Mouse (Mus musculus) heart, embryonic 15.5 days (tissue): ENCODE measurements around the gene Cyth1. TPM values are rescaled to one million over a fixed set of nuclear protein-coding genes. Genes with fewer than 3 reads are reported as not detected.
A peak's percentile ranks its signal among the peaks of the same experiment; 100 is the strongest.

Experiments used
- ATAC-seq: fragments of 200-750 bp; cut with Nextera tagmentation; replicated peaks from 2 replicates; pipeline ENCODE4 v1.8.0; 2017; ENCODE audit warnings: low read depth, moderate TSS enrichment; ENCODE audit not compliant: insufficient number of reproducible peaks, insufficient read depth, low FRiP score
- H3K27ac ChIP-seq: fragments of 300-500 bp; sonication (generic); 2 replicates; pipeline ENCODE4 v1.5.1; 2015; ENCODE audit warnings: mild to moderate bottlenecking, inconsistent platforms
- H3K27me3 ChIP-seq: fragments of 300-500 bp; sonication (generic); 2 replicates; pipeline ENCODE4 v1.6.1; 2015; ENCODE audit warnings: inconsistent platforms
- H3K36me3 ChIP-seq: fragments of 300-500 bp; sonication (generic); 2 replicates; pipeline ENCODE4 v1.6.1; 2015; ENCODE audit warnings: mild to moderate bottlenecking, inconsistent platforms
- H3K4me1 ChIP-seq: fragments of 300-500 bp; sonication (generic); replicated peaks from 2 replicates; pipeline ENCODE4 v1.6.1; 2015; ENCODE audit warnings: inconsistent platforms
- H3K4me2 ChIP-seq: fragments of 300-500 bp; sonication (generic); 2 replicates; pipeline ENCODE4 v1.6.1; 2015; ENCODE audit warnings: inconsistent platforms, mild to moderate bottlenecking, moderate library complexity
- H3K4me3 ChIP-seq: fragments of 300-500 bp; sonication (generic); 2 replicates; pipeline ENCODE4 v1.5.1; 2015; ENCODE audit warnings: mild to moderate bottlenecking, inconsistent platforms
- H3K9ac ChIP-seq: fragments of 300-500 bp; sonication (generic); 2 replicates; pipeline ENCODE4 v1.6.1; 2015; ENCODE audit warnings: mild to moderate bottlenecking, inconsistent platforms
- H3K9me3 ChIP-seq: fragments of 300-500 bp; sonication (generic); replicated peaks from 2 replicates; pipeline ENCODE4 v1.6.1; 2016; ENCODE audit warnings: inconsistent platforms
- WGBS: fragments of 180-500 bp; shearing (Covaris S2); methylation state at CpG from one replicate; pipeline ENCODE4 v1.1.7; 2015; ENCODE audit warnings: mixed read lengths; 5-methylcytosine and 5-hydroxymethylcytosine counted together
- polyA plus RNA-seq: library from polyadenylated mRNA; unstranded; fragments of >200 nt; fragmentation: Nextera tagmentation; extraction: Ambion mirVana; gene quantifications from 2 replicates; pipeline ENCODE4 v1.2.1, GENCODE M21; 2015

The Cyth1 gene
- polyA plus RNA-seq, 1 experiment from 2014 or later, result 18.0 TPM

GRCm38 (mm10) chr11:118164566-118164965 lies 83.8 kb downstream of the Cyth1 start:
- H3K27me3 ChIP-seq, result no peaks in the 10 kb centered on the region
- 77% methylated on average over 8 of the region's 8 CpGs for WGBS
- no peak for ATAC-seq
- H3K4me1 ChIP-seq, result peaks cover 74% of the 10 kb centered on the region
- H3K4me2 ChIP-seq, result no peak overlapping the region
- H3K36me3 ChIP-seq, result peaks cover 25% of the 10 kb centered on the region; the same call in 1 of the 2 replicates
- H3K27ac ChIP-seq, result peak overlapping the region; percentile 61; the same call in 1 of the 2 replicates
- no peak overlapping the region for H3K4me3 ChIP-seq
- H3K9ac ChIP-seq, result no peak overlapping the region
- no peaks in the 10 kb centered on the region for H3K9me3 ChIP-seq

- Histone ChIP-seq H3K27me3 (no peaks in the 10 kb centered on the region), H3K36me3 (peaks cover 11% of the 10 kb centered on the region; the same call in 1 of the 2 replicates), H3K4me1 (peaks cover 56% of the 10 kb centered on the region), H3K4me3 (no peak overlapping the region), H3K27ac (no peak overlapping the region), H3K9ac (no peak overlapping the region), H3K9me3 (no peaks in the 10 kb centered on the region), H3K4me2 (no peak overlapping the region)
- ATAC-seq, result no peak
- 45% methylated on average over 10 of the region's 10 CpGs for WGBS
These were observed 86.1 kb downstream of the Cyth1 start for GRCm38 (mm10) chr11:118162245-118162644.

- Histone ChIP-seq H3K9me3 (no peaks in the 10 kb centered on the region), H3K36me3 (peaks cover 6% of the 10 kb centered on the region; the same call in 1 of the 2 replicates), H3K4me2 (no peak overlapping the region), H3K4me1 (peaks cover 46% of the 10 kb centered on the region), H3K9ac (no peak overlapping the region; the same call in 1 of the 2 replicates), H3K27ac (peak overlapping the region; percentile 82), H3K27me3 (no peaks in the 10 kb centered on the region), H3K4me3 (no peak overlapping the region)
- ATAC-seq, result 0 out of 2 replicates have a peak, but pooled peaks have one; percentile 29
- WGBS, result 44% methylated on average over 6 of the region's 6 CpGs
These were observed 87.2 kb downstream of the Cyth1 start for GRCm38 (mm10) chr11:118161240-118161639.

GRCm38 (mm10) chr11:118160763-118161162 lies 87.6 kb downstream of the Cyth1 start:
- ATAC-seq, result peak; percentile 61; the same call in 1 of the 2 replicates

GRCm38 (mm10) chr11:118158753-118159152 lies 89.6 kb downstream of the Cyth1 start:
- no peak overlapping the region for H3K9ac ChIP-seq
- 60% methylated on average over 4 of the region's 4 CpGs for WGBS
- no peak overlapping the region for H3K4me3 ChIP-seq
- ATAC-seq, result no peak
- peaks cover 27% of the 10 kb centered on the region for H3K4me1 ChIP-seq
- no peaks in the 10 kb centered on the region for H3K27me3 ChIP-seq
- no peaks in the 10 kb centered on the region for H3K9me3 ChIP-seq
- no peaks in the 10 kb centered on the region; the same call in 1 of the 2 replicates for H3K36me3 ChIP-seq
- H3K27ac ChIP-seq, result no peak overlapping the region
- no peak overlapping the region for H3K4me2 ChIP-seq

More at GRCm38 (mm10) chr11:118160763-118161162, 87.6 kb downstream of the Cyth1 start:
- no peak overlapping the region; the same call in 1 of the 2 replicates for H3K9ac ChIP-seq
- no peak overlapping the region for H3K4me3 ChIP-seq
- H3K4me2 ChIP-seq, result no peak overlapping the region
- no peaks in the 10 kb centered on the region for H3K27me3 ChIP-seq
- peaks cover 41% of the 10 kb centered on the region for H3K4me1 ChIP-seq
- 40% methylated on average over 2 of the region's 2 CpGs for WGBS
- H3K9me3 ChIP-seq, result no peaks in the 10 kb centered on the region
- H3K27ac ChIP-seq, result peak overlapping the region; percentile 82
- peaks cover 6% of the 10 kb centered on the region; the same call in 1 of the 2 replicates for H3K36me3 ChIP-seq

- no peaks in the 10 kb centered on the region for H3K9me3 ChIP-seq
- no peak for ATAC-seq
- H3K27ac ChIP-seq, result no peak overlapping the region; the same call in 1 of the 2 replicates
- WGBS, result 75% methylated on average over 8 of the region's 8 CpGs
- H3K27me3 ChIP-seq, result no peaks in the 10 kb centered on the region
- no peak overlapping the region for H3K9ac ChIP-seq
- H3K4me2 ChIP-seq, result no peak overlapping the region
- H3K4me3 ChIP-seq, result no peak overlapping the region
- peaks cover 27% of the 10 kb centered on the region for H3K4me1 ChIP-seq
- H3K36me3 ChIP-seq, result no peaks in the 10 kb centered on the region
These were observed 91.8 kb downstream of the Cyth1 start for GRCm38 (mm10) chr11:118156480-118157060.

GRCm38 (mm10) chr11:118152964-118153363 lies 95.4 kb downstream of the Cyth1 start:
- WGBS, result 58% methylated on average over 4 of the region's 4 CpGs
- no peak for ATAC-seq
- H3K27ac ChIP-seq, result peak overlapping the region; percentile 55; the same call in 1 of the 2 replicates

GRCm38 (mm10) chr11:118151423-118152180 lies 96.8 kb downstream of the Cyth1 start:
- no peak for ATAC-seq
- Histone ChIP-seq H3K4me3 (no peak overlapping the region), H3K4me2 (no peak overlapping the region), H3K27ac (peak overlapping the region; percentile 87), H3K4me1 (peaks cover 32% of the 10 kb centered on the region), H3K9ac (no peak overlapping the region), H3K36me3 (no peaks in the 10 kb centered on the region), H3K27me3 (no peaks in the 10 kb centered on the region), H3K9me3 (no peaks in the 10 kb centered on the region)
- WGBS, result 69% methylated on average over 5 of the region's 5 CpGs

More at GRCm38 (mm10) chr11:118152964-118153363, 95.4 kb downstream of the Cyth1 start:
- no peak overlapping the region for H3K9ac ChIP-seq
- no peaks in the 10 kb centered on the region for H3K36me3 ChIP-seq
- no peaks in the 10 kb centered on the region for H3K27me3 ChIP-seq
- no peak overlapping the region for H3K4me3 ChIP-seq
- peaks cover 32% of the 10 kb centered on the region for H3K4me1 ChIP-seq
- no peak overlapping the region for H3K4me2 ChIP-seq
- H3K9me3 ChIP-seq, result no peaks in the 10 kb centered on the region

- no peaks in the 10 kb centered on the region for H3K27me3 ChIP-seq
- no peaks in the 10 kb centered on the region for H3K9me3 ChIP-seq
- H3K4me1 ChIP-seq, result peaks cover 38% of the 10 kb centered on the region
- H3K4me3 ChIP-seq, result no peak overlapping the region
- peak overlapping the region; percentile 4; the same call in 1 of the 2 replicates for H3K4me2 ChIP-seq
- no peaks in the 10 kb centered on the region for H3K36me3 ChIP-seq
- peak overlapping the region; percentile 87 for H3K27ac ChIP-seq
- ATAC-seq, result peak; percentile 64
- H3K9ac ChIP-seq, result peak overlapping the region; percentile 18; the same call in 1 of the 2 replicates
- 27% methylated on average over 9 of the region's 9 CpGs for WGBS
These were observed 98.2 kb downstream of the Cyth1 start for GRCm38 (mm10) chr11:118150115-118150701.

- Histone ChIP-seq H3K27me3 (no peaks in the 10 kb centered on the region), H3K4me3 (no peak overlapping the region), H3K4me1 (peaks cover 34% of the 10 kb centered on the region), H3K27ac (no peak overlapping the region; the same call in 1 of the 2 replicates), H3K36me3 (no peaks in the 10 kb centered on the region), H3K4me2 (no peak overlapping the region), H3K9me3 (no peaks in the 10 kb centered on the region), H3K9ac (no peak overlapping the region)
- ATAC-seq, result no peak
- WGBS, result 75% methylated on average over 9 of the region's 9 CpGs
These were observed 100.3 kb downstream of the Cyth1 start for GRCm38 (mm10) chr11:118147877-118148637.
